Mouse (Mus musculus): ENCODE results near the gene Glyat. TPM values are rescaled to one million over a fixed set of nuclear protein-coding genes. Genes with fewer than 3 reads are reported as not detected.
"Not testable (repeated sequence)": the region's sequence is repeated elsewhere in the genome, so short reads cannot be mapped to it uniquely, and the experiment has no call there.

The Glyat gene
- polyA plus RNA-seq, 1 experiment from 2014 or later = 20.0 TPM

GRCm38 (mm10) chr19:12600684-12601480 is 32.2 kb upstream of the Glyat start:
- no peak for ATAC-seq (ENCODE audit: low FRiP score, low TSS enrichment)
- 36% methylated on average over 2 of the region's 2 CpGs for WGBS
- Histone ChIP-seq H3K36me3 (ENCODE audit: insufficient read depth, low read length) (no peaks in the 10 kb centered on the region), H3K4me1 (ENCODE audit: insufficient read depth, low read length) (peaks cover 11% of the 10 kb centered on the region), H3K4me3 (ENCODE audit: low read length) (no peak overlapping the region), H3K27ac (ENCODE audit: low read length) (no peak overlapping the region), H3K4me2 (replicated peaks; ENCODE audit: low read depth, low read length) (no peak overlapping the region), H3K9me3 (ENCODE audit: low read length) (no peaks in the 10 kb centered on the region), H3K27me3 (ENCODE audit: insufficient read depth, low read length) (no peaks in the 10 kb centered on the region), H3K9ac (replicated peaks; ENCODE audit: low read length) (no peak overlapping the region)

- Histone ChIP-seq H3K27me3 (ENCODE audit: insufficient read depth, low read length) (no peaks in the 10 kb centered on the region), H3K36me3 (ENCODE audit: insufficient read depth, low read length) (no peaks in the 10 kb centered on the region), H3K9me3 (ENCODE audit: low read length) (no peaks in the 10 kb centered on the region), H3K4me3 (ENCODE audit: low read length) (no peak overlapping the region), H3K9ac (replicated peaks; ENCODE audit: low read length) (no peak overlapping the region), H3K4me2 (replicated peaks; ENCODE audit: low read depth, low read length) (no peak overlapping the region), H3K27ac (ENCODE audit: low read length) (no peak overlapping the region), H3K4me1 (ENCODE audit: insufficient read depth, low read length) (no peaks in the 10 kb centered on the region)
- ATAC-seq (ENCODE audit: low FRiP score, low TSS enrichment) = peak; percentile 42; the same call in 1 of the 2 replicates
Observed at GRCm38 (mm10) chr19:12608336-12608735, 24.8 kb upstream of the Glyat start.

DNA sequence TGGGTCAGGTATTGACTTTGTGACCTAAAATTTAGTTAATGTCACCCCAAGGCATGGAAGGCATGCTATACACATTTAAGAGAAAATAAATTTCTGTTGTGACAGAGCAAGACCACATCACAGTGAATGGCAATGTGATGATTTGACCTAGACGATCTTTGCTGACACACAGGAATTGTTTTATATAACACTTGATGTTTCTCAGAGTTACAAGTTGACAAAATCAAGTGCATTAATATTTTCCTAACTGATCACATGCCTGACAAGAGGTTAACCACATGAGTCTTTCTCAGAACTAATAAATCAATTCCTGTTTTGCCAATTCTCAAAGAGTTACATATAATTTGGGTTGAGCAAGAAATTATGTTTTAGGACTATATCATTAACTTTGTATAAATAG is 19.5 kb upstream of the Glyat start:
- Histone ChIP-seq H3K4me2 (replicated peaks; ENCODE audit: low read depth, low read length) (no peak overlapping the region), H3K27me3 (ENCODE audit: insufficient read depth, low read length) (no peaks in the 10 kb centered on the region), H3K4me3 (ENCODE audit: low read length) (no peak overlapping the region), H3K9me3 (ENCODE audit: low read length) (no peaks in the 10 kb centered on the region), H3K27ac (ENCODE audit: low read length) (no peak overlapping the region), H3K36me3 (ENCODE audit: insufficient read depth, low read length) (no peaks in the 10 kb centered on the region), H3K4me1 (ENCODE audit: insufficient read depth, low read length) (no peaks in the 10 kb centered on the region), H3K9ac (replicated peaks; ENCODE audit: low read length) (no peak overlapping the region)
- ATAC-seq (ENCODE audit: low FRiP score, low TSS enrichment) = no peak
- 72% methylated on average over 1 of the region's 1 CpGs for WGBS

GRCm38 (mm10) chr19:12634259-12634658 is 1.2 kb downstream of the Glyat start:
- no peak overlapping the region for H3K9ac ChIP-seq (replicated peaks; ENCODE audit: low read length)
- ATAC-seq (ENCODE audit: low FRiP score, low TSS enrichment) = no peak
- WGBS = 77% methylated on average over 3 of the region's 3 CpGs

GRCm38 (mm10) chr19:12634963-12635362 is 1.9 kb downstream of the Glyat start:
- Histone ChIP-seq H3K27me3 (ENCODE audit: insufficient read depth, low read length) (no peaks in the 10 kb centered on the region), H3K4me1 (ENCODE audit: insufficient read depth, low read length) (no peaks in the 10 kb centered on the region), H3K4me3 (ENCODE audit: low read length) (no peak overlapping the region), H3K36me3 (ENCODE audit: insufficient read depth, low read length) (no peaks in the 10 kb centered on the region), H3K9me3 (ENCODE audit: low read length) (no peaks in the 10 kb centered on the region), H3K4me2 (replicated peaks; ENCODE audit: low read depth, low read length) (no peak overlapping the region; the same call in 1 of the 2 replicates), H3K9ac (replicated peaks; ENCODE audit: low read length) (no peak overlapping the region), H3K27ac (ENCODE audit: low read length) (no peak overlapping the region)
- no peak for ATAC-seq (ENCODE audit: low FRiP score, low TSS enrichment)
- WGBS = 91% methylated on average over 4 of the region's 4 CpGs

More at GRCm38 (mm10) chr19:12634259-12634658, 1.2 kb downstream of the Glyat start:
- no peaks in the 10 kb centered on the region for H3K9me3 ChIP-seq (ENCODE audit: low read length)
- H3K27ac ChIP-seq (ENCODE audit: low read length) = no peak overlapping the region
- H3K27me3 ChIP-seq (ENCODE audit: insufficient read depth, low read length) = no peaks in the 10 kb centered on the region
- H3K36me3 ChIP-seq (ENCODE audit: insufficient read depth, low read length) = no peaks in the 10 kb centered on the region
- no peaks in the 10 kb centered on the region for H3K4me1 ChIP-seq (ENCODE audit: insufficient read depth, low read length)
- no peak overlapping the region for H3K4me3 ChIP-seq (ENCODE audit: low read length)
- no peak overlapping the region for H3K4me2 ChIP-seq (replicated peaks; ENCODE audit: low read depth, low read length)

GRCm38 (mm10) chr19:12636863-12637262 is 3.8 kb downstream of the Glyat start:
- no peak for ATAC-seq (ENCODE audit: low FRiP score, low TSS enrichment)
- no peak overlapping the region for H3K27ac ChIP-seq (ENCODE audit: low read length)
- no peaks in the 10 kb centered on the region for H3K4me1 ChIP-seq (ENCODE audit: insufficient read depth, low read length)
- WGBS = 77% methylated on average over 3 of the region's 3 CpGs
- H3K4me3 ChIP-seq (ENCODE audit: low read length) = no peak overlapping the region
- H3K9me3 ChIP-seq (ENCODE audit: low read length) = no peaks in the 10 kb centered on the region
- H3K4me2 ChIP-seq (replicated peaks; ENCODE audit: low read depth, low read length) = no peak overlapping the region
- H3K9ac ChIP-seq (replicated peaks; ENCODE audit: low read length) = no peak overlapping the region
- H3K36me3 ChIP-seq (ENCODE audit: insufficient read depth, low read length) = no peaks in the 10 kb centered on the region
- no peaks in the 10 kb centered on the region for H3K27me3 ChIP-seq (ENCODE audit: insufficient read depth, low read length)

- Histone ChIP-seq H3K4me2 (replicated peaks; ENCODE audit: low read depth, low read length) (no peak overlapping the region), H3K27ac (ENCODE audit: low read length) (no peak overlapping the region), H3K4me1 (ENCODE audit: insufficient read depth, low read length) (no peaks in the 10 kb centered on the region), H3K9me3 (ENCODE audit: low read length) (no peaks in the 10 kb centered on the region), H3K27me3 (ENCODE audit: insufficient read depth, low read length) (no peaks in the 10 kb centered on the region), H3K4me3 (ENCODE audit: low read length) (no peak overlapping the region), H3K9ac (replicated peaks; ENCODE audit: low read length) (no peak overlapping the region), H3K36me3 (ENCODE audit: insufficient read depth, low read length) (no peaks in the 10 kb centered on the region)
- no peak for ATAC-seq (ENCODE audit: low FRiP score, low TSS enrichment)
- 75% methylated on average over 1 of the region's 1 CpGs for WGBS
Observed at GRCm38 (mm10) chr19:12638049-12638448, 4.9 kb downstream of the Glyat start.

- Histone ChIP-seq H3K27ac (ENCODE audit: low read length) (no peak overlapping the region), H3K36me3 (ENCODE audit: insufficient read depth, low read length) (no peaks in the 10 kb centered on the region)
- ATAC-seq (ENCODE audit: low FRiP score, low TSS enrichment) = no peak
Observed at GRCm38 (mm10) chr19:12649511-12649910, 16.4 kb downstream of the Glyat start.

GRCm38 (mm10) chr19:12666156-12666555 is 33.0 kb downstream of the Glyat start:
- Histone ChIP-seq H3K36me3 (ENCODE audit: insufficient read depth, low read length) (no peaks in the 10 kb centered on the region), H3K9me3 (ENCODE audit: low read length) (peaks cover 5% of the 10 kb centered on the region; the same call in 1 of the 2 replicates), H3K27me3 (ENCODE audit: insufficient read depth, low read length) (no peaks in the 10 kb centered on the region), H3K9ac (replicated peaks; ENCODE audit: low read length) (no peak overlapping the region), H3K4me3 (ENCODE audit: low read length) (no peak overlapping the region), H3K4me2 (replicated peaks; ENCODE audit: low read depth, low read length) (no peak overlapping the region), H3K27ac (ENCODE audit: low read length) (no peak overlapping the region), H3K4me1 (ENCODE audit: insufficient read depth, low read length) (no peaks in the 10 kb centered on the region)
- 78% methylated on average over 1 of the region's 1 CpGs for WGBS
- no peak for ATAC-seq (ENCODE audit: low FRiP score, low TSS enrichment)

More at GRCm38 (mm10) chr19:12649511-12649910, 16.4 kb downstream of the Glyat start:
- Histone ChIP-seq H3K9me3 (ENCODE audit: low read length) (no peaks in the 10 kb centered on the region), H3K4me3 (ENCODE audit: low read length) (no peak overlapping the region), H3K4me1 (ENCODE audit: insufficient read depth, low read length) (no peaks in the 10 kb centered on the region), H3K4me2 (replicated peaks; ENCODE audit: low read depth, low read length) (no peak overlapping the region), H3K9ac (replicated peaks; ENCODE audit: low read length) (no peak overlapping the region), H3K27me3 (ENCODE audit: insufficient read depth, low read length) (no peaks in the 10 kb centered on the region)

DNA sequence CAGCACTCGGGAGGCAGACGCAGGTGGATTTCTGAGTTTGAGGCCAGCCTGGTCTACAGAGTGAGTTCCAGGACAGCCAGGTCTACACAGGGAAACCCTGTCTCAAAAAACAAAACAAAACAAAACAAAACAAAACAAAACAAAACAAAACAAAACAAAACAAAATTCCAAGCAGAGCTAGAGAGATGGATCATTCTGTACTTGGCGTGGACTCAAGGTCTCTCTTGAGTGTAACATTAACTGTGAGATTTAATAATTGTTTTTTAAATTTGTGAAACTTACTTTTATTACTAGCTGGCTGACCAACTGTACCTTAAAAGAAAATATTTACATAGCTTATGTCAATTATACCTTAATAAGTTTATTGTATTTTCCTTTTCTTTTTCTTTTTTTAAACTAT is 35.5 kb downstream of the Glyat start:
- H3K9me3 ChIP-seq (ENCODE audit: low read length); H3K36me3 ChIP-seq (ENCODE audit: insufficient read depth, low read length); H3K4me1 ChIP-seq (ENCODE audit: insufficient read depth, low read length); H3K27me3 ChIP-seq (ENCODE audit: insufficient read depth, low read length); H3K4me3 ChIP-seq (ENCODE audit: low read length); H3K9ac ChIP-seq (replicated peaks; ENCODE audit: low read length); H3K4me2 ChIP-seq (replicated peaks; ENCODE audit: low read depth, low read length); ATAC-seq (ENCODE audit: low FRiP score, low TSS enrichment); H3K27ac ChIP-seq (ENCODE audit: low read length): not testable (repeated sequence)
- 90% methylated on average over 3 of the region's 3 CpGs for WGBS
